Mouse (Mus musculus) lung, postnatal 0 days (tissue): ENCODE data around the gene Apoe. TPM values are rescaled to one million over a fixed set of nuclear protein-coding genes. Genes with fewer than 3 reads are reported as not detected.

ENCODE experiments used
- ATAC-seq: fragments of 200-750 bp; cut with Nextera tagmentation; 2 replicates; pipeline ENCODE4 v1.8.0; 2017; ENCODE audit warnings: moderate library complexity
- DNase-seq: peaks from one replicate; pipeline ENCODE4 v3.0.0-alpha.2; 2016; ENCODE audit warnings: low spot score
- H3K27ac ChIP-seq: fragments of 300-500 bp; sonication (generic); 2 replicates; pipeline ENCODE4 v1.5.1; 2014; ENCODE audit warnings: antibody characterized with exemption, mild to moderate bottlenecking, low read length, mixed read lengths
- H3K27me3 ChIP-seq: fragments of 300-500 bp; sonication (generic); replicated peaks from 2 replicates; pipeline ENCODE4 v1.6.1; 2014; ENCODE audit warnings: low read length, mixed read lengths; ENCODE audit not compliant: insufficient read depth
- H3K36me3 ChIP-seq: fragments of 300-500 bp; sonication (generic); 2 replicates; pipeline ENCODE4 v1.6.1; 2014; ENCODE audit warnings: low read length, mixed read lengths; ENCODE audit not compliant: insufficient read depth
- H3K4me1 ChIP-seq: fragments of 300-500 bp; sonication (generic); 2 replicates; pipeline ENCODE4 v1.6.1; 2014; ENCODE audit warnings: antibody characterized with exemption, low read depth, low read length, mixed read lengths; ENCODE audit not compliant: insufficient read depth
- H3K4me2 ChIP-seq: fragments of 300-500 bp; sonication (generic); replicated peaks from 2 replicates; pipeline ENCODE4 v1.6.1; 2014; ENCODE audit warnings: low read depth, mild to moderate bottlenecking, low read length, moderate library complexity, mixed read lengths
- H3K4me3 ChIP-seq: fragments of 300-500 bp; sonication (generic); 2 replicates; pipeline ENCODE4 v1.5.1; 2014; ENCODE audit warnings: low read depth, low read length
- H3K9ac ChIP-seq: fragments of 300-500 bp; sonication (generic); replicated peaks from 2 replicates; pipeline ENCODE4 v1.6.1; 2014; ENCODE audit warnings: low read depth, mild to moderate bottlenecking
- H3K9me3 ChIP-seq: fragments of 300-500 bp; sonication (generic); 2 replicates; pipeline ENCODE4 v1.6.1; 2016; ENCODE audit warnings: low read length, mixed read lengths
- CTCF ChIP-seq: IDR thresholded peaks from 2 replicates; pipeline ENCODE4 v1.5.1; 2016; ENCODE audit warnings: antibody characterized with exemption, mild to moderate bottlenecking
- EP300 ChIP-seq: IDR thresholded peaks from 2 replicates; pipeline ENCODE4 v1.6.1; 2016; ENCODE audit warnings: antibody characterized with exemption, mild to moderate bottlenecking, control low read depth
- WGBS: fragments of 180-500 bp; shearing (Covaris S2); extraction: QIAGEN DNeasy Blood & Tissue Kit; methylation state at CpG from one replicate; pipeline ENCODE4 v1.1.7; 2014; 5-methylcytosine and 5-hydroxymethylcytosine counted together
- polyA plus RNA-seq: library from polyadenylated mRNA; unstranded; fragments of >200 nt; fragmentation: Nextera tagmentation; extraction: Ambion mirVana; gene quantifications from 2 replicates; pipeline ENCODE4 v1.2.1, GENCODE M21; 2015

Gene Apoe
- polyA plus RNA-seq, 1 experiment from 2014 or later = 1,006 TPM

- no peak overlapping the region for H3K4me2 ChIP-seq
- DNase-seq = no peak
- no peak for TF ChIP-seq EP300
- H3K4me3 ChIP-seq = no peak overlapping the region
- no peak overlapping the region for H3K9ac ChIP-seq
- H3K27me3 ChIP-seq = no peaks in the 10 kb centered on the region
- no peaks in the 10 kb centered on the region for H3K9me3 ChIP-seq
- no peaks in the 10 kb centered on the region for H3K4me1 ChIP-seq
- no peaks in the 10 kb centered on the region for H3K36me3 ChIP-seq
- ATAC-seq = no peak
- no peak overlapping the region for H3K27ac ChIP-seq
- WGBS = 80% methylated on average over 1 of the region's 1 CpGs
Measured at GRCm38 (mm10) chr7:19676662-19677061, 22.3 kb downstream of the Apoe start.

DNA sequence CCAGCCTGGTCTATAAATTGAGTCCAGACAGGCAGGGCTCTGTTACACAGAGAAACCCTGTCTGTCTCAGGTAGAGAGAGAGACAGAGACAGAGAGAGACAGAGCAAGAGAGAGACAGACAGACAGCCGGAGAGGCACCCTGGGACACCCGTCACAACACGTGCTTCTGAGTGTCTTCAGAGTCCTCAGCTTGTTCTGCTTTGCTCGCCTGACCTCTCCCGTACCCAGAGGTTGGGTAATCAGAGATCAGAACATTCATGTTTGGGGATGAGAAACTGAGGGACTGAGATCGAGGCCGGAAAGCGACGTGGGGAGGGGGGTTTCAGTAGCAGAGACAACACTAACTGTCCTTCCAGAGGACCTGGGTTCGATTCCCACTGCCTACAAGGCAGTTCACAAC, 23.2 kb downstream of the Apoe start:
- 74% methylated on average over 10 of the region's 10 CpGs for WGBS

GRCm38 (mm10) chr7:19673083-19673699, 25.8 kb downstream of the Apoe start:
- H3K9ac ChIP-seq = no peak overlapping the region
- no peak overlapping the region for H3K4me2 ChIP-seq
- WGBS = 53% methylated on average over 14 of the region's 14 CpGs
- TF ChIP-seq EP300 (no peak), CTCF (no peak)
- DNase-seq (peak; percentile 53), ATAC-seq (no peak)
- H3K4me3 ChIP-seq = no peak overlapping the region
- no peak overlapping the region for H3K27ac ChIP-seq
- H3K27me3 ChIP-seq = no peaks in the 10 kb centered on the region
- H3K36me3 ChIP-seq = no peaks in the 10 kb centered on the region
- no peaks in the 10 kb centered on the region for H3K9me3 ChIP-seq
- H3K4me1 ChIP-seq = no peaks in the 10 kb centered on the region; the same call in 1 of the 2 replicates

More for the DNA sequence above, 23.2 kb downstream of the Apoe start:
- H3K9me3 ChIP-seq = no peaks in the 10 kb centered on the region
- H3K4me2 ChIP-seq = no peak overlapping the region
- no peak overlapping the region for H3K27ac ChIP-seq
- H3K9ac ChIP-seq = no peak overlapping the region
- H3K4me1 ChIP-seq = no peaks in the 10 kb centered on the region
- DNase-seq (no peak), ATAC-seq (no peak; the same call in 1 of the 2 replicates)
- no peaks in the 10 kb centered on the region for H3K36me3 ChIP-seq
- no peaks in the 10 kb centered on the region for H3K27me3 ChIP-seq
- no peak overlapping the region for H3K4me3 ChIP-seq
- TF ChIP-seq CTCF = no peak
- TF ChIP-seq EP300 = no peak

- Histone ChIP-seq H3K4me3 (no peak overlapping the region), H3K36me3 (no peaks in the 10 kb centered on the region), H3K4me1 (no peaks in the 10 kb centered on the region; the same call in 1 of the 2 replicates), H3K9me3 (no peaks in the 10 kb centered on the region), H3K27me3 (no peaks in the 10 kb centered on the region), H3K9ac (no peak overlapping the region), H3K27ac (no peak overlapping the region), H3K4me2 (no peak overlapping the region)
- no peak for TF ChIP-seq EP300
- TF ChIP-seq CTCF = no peak
- DNase-seq = no peak
- ATAC-seq = no peak
- WGBS = 69% methylated on average over 10 of the region's 10 CpGs
Measured at GRCm38 (mm10) chr7:19671511-19671910, 27.5 kb downstream of the Apoe start.

GRCm38 (mm10) chr7:19668947-19669721, 29.9 kb downstream of the Apoe start:
- 5% methylated on average over 10 of the region's 10 CpGs for WGBS
- peak; percentile 74 for ATAC-seq
- no peaks in the 10 kb centered on the region for H3K36me3 ChIP-seq

DNA sequence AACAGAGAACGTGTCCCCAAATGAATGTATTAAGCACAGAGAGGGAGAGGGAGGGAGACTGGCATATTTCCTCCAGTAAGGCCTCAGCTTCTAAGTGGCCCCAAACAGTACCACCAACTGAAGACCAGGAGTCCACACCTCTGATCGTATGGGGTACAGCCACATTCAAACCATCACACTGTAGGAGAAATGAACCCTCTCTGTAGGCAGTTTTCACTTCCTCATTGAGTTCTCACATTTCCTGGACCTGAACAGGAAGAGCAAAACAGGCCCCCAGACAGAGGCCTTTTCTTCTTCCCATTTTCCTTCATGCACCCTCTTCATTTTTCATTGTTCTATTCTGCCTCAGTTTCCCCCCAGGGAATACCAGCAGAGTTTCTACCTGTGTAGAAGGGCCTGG, 31.6 kb downstream of the Apoe start:
- WGBS = 69% methylated on average over 2 of the region's 2 CpGs
- no peak for DNase-seq
- no peaks in the 10 kb centered on the region for H3K9me3 ChIP-seq
- no peaks in the 10 kb centered on the region for H3K27me3 ChIP-seq
- peaks cover 17% of the 10 kb centered on the region; the same call in 1 of the 2 replicates for H3K4me1 ChIP-seq
- no peak for ATAC-seq
- H3K4me2 ChIP-seq = no peak overlapping the region
- TF ChIP-seq EP300 = no peak
- no peak for TF ChIP-seq CTCF
- no peaks in the 10 kb centered on the region for H3K36me3 ChIP-seq
- no peak overlapping the region for H3K9ac ChIP-seq
- no peak overlapping the region for H3K4me3 ChIP-seq
- no peak overlapping the region for H3K27ac ChIP-seq

More at GRCm38 (mm10) chr7:19668947-19669721, 29.9 kb downstream of the Apoe start:
- no peak for TF ChIP-seq EP300
- TF ChIP-seq CTCF = peak; percentile 99
- Histone ChIP-seq H3K4me2 (peak overlapping the region; percentile 38), H3K9me3 (no peaks in the 10 kb centered on the region), H3K4me1 (peaks cover 8% of the 10 kb centered on the region; the same call in 1 of the 2 replicates), H3K27ac (peak overlapping the region; percentile 78), H3K9ac (0 out of 2 replicates have a peak overlapping the region, but pooled peaks have one; percentile 8), H3K4me3 (no peak overlapping the region), H3K27me3 (no peaks in the 10 kb centered on the region)
- DNase-seq = peak; percentile 97
